Mouse (Mus musculus) lung, embryonic 15.5 days (tissue): Measurements from ENCODE around the gene Bcl3. TPM values are rescaled to one million over a fixed set of nuclear protein-coding genes. Genes with fewer than 3 reads are reported as not detected.

ENCODE experiments used
- ATAC-seq: fragments of 200-750 bp; cut with Nextera tagmentation; 2 replicates; pipeline ENCODE4 v1.8.0; 2017; ENCODE audit warnings: moderate number of reproducible peaks, borderline replicate concordance; ENCODE audit not compliant: low FRiP score, low TSS enrichment; ENCODE audit errors: extremely low read depth
- H3K27ac ChIP-seq: fragments of 300-500 bp; sonication (generic); 2 replicates; pipeline ENCODE4 v1.5.1; 2015; ENCODE audit warnings: moderate library complexity, mild to moderate bottlenecking, inconsistent platforms
- H3K27me3 ChIP-seq: fragments of 300-500 bp; sonication (generic); 2 replicates; pipeline ENCODE4 v1.6.1; 2015; ENCODE audit warnings: inconsistent platforms
- H3K36me3 ChIP-seq: fragments of 300-500 bp; sonication (generic); 2 replicates; pipeline ENCODE4 v1.6.1; 2015; ENCODE audit warnings: inconsistent platforms
- H3K4me1 ChIP-seq: fragments of 300-500 bp; sonication (generic); 2 replicates; pipeline ENCODE4 v1.6.1; 2015; ENCODE audit warnings: inconsistent platforms
- H3K4me2 ChIP-seq: fragments of 300-500 bp; sonication (generic); 2 replicates; pipeline ENCODE4 v1.6.1; 2015; ENCODE audit warnings: inconsistent platforms, mild to moderate bottlenecking, moderate library complexity
- H3K4me3 ChIP-seq: fragments of 300-500 bp; sonication (generic); 2 replicates; pipeline ENCODE4 v1.5.1; 2015; ENCODE audit warnings: mild to moderate bottlenecking, inconsistent platforms
- H3K9ac ChIP-seq: fragments of 300-500 bp; sonication (generic); 2 replicates; pipeline ENCODE4 v1.6.1; 2015; ENCODE audit warnings: inconsistent platforms
- H3K9me3 ChIP-seq: fragments of 300-500 bp; sonication (generic); 2 replicates; pipeline ENCODE4 v1.6.1; 2016; ENCODE audit warnings: inconsistent platforms
- WGBS: fragments of 180-500 bp; shearing (Covaris S2); methylation state at CpG from one replicate; pipeline ENCODE4 v1.1.7; 2015; 5-methylcytosine and 5-hydroxymethylcytosine counted together
- polyA plus RNA-seq: library from polyadenylated mRNA; unstranded; fragments of >200 nt; fragmentation: Nextera tagmentation; extraction: Ambion mirVana; gene quantifications from 2 replicates; pipeline ENCODE4 v1.2.1, GENCODE M21; 2015

Gene Bcl3
- polyA plus RNA-seq, 1 experiment from 2014 or later: 4.7 TPM

- ATAC-seq: no peak
- WGBS: 89% methylated on average over 13 of the region's 13 CpGs
- Histone ChIP-seq H3K4me3 (no peak overlapping the region), H3K9ac (no peak overlapping the region), H3K27me3 (no peaks in the 10 kb centered on the region), H3K4me1 (peaks cover 30% of the 10 kb centered on the region), H3K27ac (no peak overlapping the region), H3K36me3 (peaks cover 41% of the 10 kb centered on the region), H3K9me3 (no peaks in the 10 kb centered on the region), H3K4me2 (no peak overlapping the region)
These were observed 63.9 kb downstream of the Bcl3 start for GRCm38 (mm10) chr7:19758623-19759022.

Other genes with a start within 250 kb of the Bcl3 start
- 0.50 and 0.54 TPM in 2 replicates for gene Zfp296, start 245.5 kb downstream of the Bcl3 start, polyA plus RNA-seq
- 164 and 183 TPM in 2 replicates for gene Gemin7, start 245.2 kb downstream of the Bcl3 start, polyA plus RNA-seq
- gene Clasrp, start 218.3 kb downstream of the Bcl3 start, polyA plus RNA-seq: 46.4 and 51.4 TPM in 2 replicates
- 6.8 and 8.8 TPM in 2 replicates for gene Relb, start 193.3 kb downstream of the Bcl3 start, polyA plus RNA-seq
- 81.8 and 86.8 TPM in 2 replicates for gene Clptm1, start 157.7 kb downstream of the Bcl3 start, polyA plus RNA-seq
- gene Apoc2, start 144.8 kb downstream of the Bcl3 start, polyA plus RNA-seq: 4.0 and 9.5 TPM in 2 replicates
- not detected in 2 replicates for gene Gm44805, start 141.3 kb downstream of the Bcl3 start, polyA plus RNA-seq
- gene Apoc4, start 141.3 kb downstream of the Bcl3 start, polyA plus RNA-seq: 0.42 and 1.3 TPM in 2 replicates
- 19.5 and 22.0 TPM in 2 replicates for gene Apoc1, start 130.1 kb downstream of the Bcl3 start, polyA plus RNA-seq
- 458 and 503 TPM in 2 replicates for gene Apoe, start 123.6 kb downstream of the Bcl3 start, polyA plus RNA-seq
- gene Tomm40, start 107.3 kb downstream of the Bcl3 start, polyA plus RNA-seq: 149 and 157 TPM in 2 replicates
- gene Nectin2, start 72.3 kb downstream of the Bcl3 start, polyA plus RNA-seq: 133 and 140 TPM in 2 replicates
- 313 and 345 TPM in 2 replicates for gene Bcam, start 51.8 kb downstream of the Bcl3 start, polyA plus RNA-seq
- 15.2 and 16.1 TPM in 2 replicates for gene Cblc, start 26.0 kb downstream of the Bcl3 start, polyA plus RNA-seq
- 0.16 TPM in 1 of 2 replicates, not detected in the other for gene Gm19345, start 29.2 kb upstream of the Bcl3 start, polyA plus RNA-seq
- gene Ceacam16, start 38.5 kb upstream of the Bcl3 start, polyA plus RNA-seq: not detected in 2 replicates
- not detected in 2 replicates for gene Ceacam19, start 65.2 kb upstream of the Bcl3 start, polyA plus RNA-seq
- gene Pvr, start 98.4 kb upstream of the Bcl3 start, polyA plus RNA-seq: 19.0 and 22.5 TPM in 2 replicates
- gene Igsf23, start 128.0 kb upstream of the Bcl3 start, polyA plus RNA-seq: 1.4 and 2.0 TPM in 2 replicates
- gene Ceacam20, start 142.6 kb upstream of the Bcl3 start, polyA plus RNA-seq: not detected in 2 replicates
- not detected in 2 replicates for gene Nlrp9b, start 168.7 kb upstream of the Bcl3 start, polyA plus RNA-seq